Mouse (Mus musculus): ENCODE measurements around the gene Fnip2. TPM values are rescaled to one million over a fixed set of nuclear protein-coding genes. Genes with fewer than 3 reads are reported as not detected.

Gene Fnip2
- polyA plus RNA-seq, 1 experiment from 2014 or later, result 7.4 TPM

DNA sequence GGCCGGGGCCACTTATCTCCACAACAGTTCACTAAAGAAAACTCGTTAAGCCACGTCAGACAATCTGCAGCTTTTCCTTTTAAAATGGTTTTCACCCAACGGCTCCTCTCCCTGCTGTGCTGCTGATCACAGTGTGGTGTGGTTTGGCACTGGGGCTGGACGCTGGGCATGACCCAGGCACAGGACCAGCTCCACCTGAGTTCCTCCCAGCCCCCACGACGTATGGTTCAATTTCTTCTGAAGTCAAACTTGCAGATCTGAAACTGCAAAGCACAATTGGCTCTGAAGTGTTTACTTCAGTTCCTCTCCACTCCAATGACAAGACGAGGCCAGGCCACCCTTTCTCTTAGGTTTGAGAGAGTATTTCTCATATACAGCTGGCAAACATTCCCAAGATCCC is 39.1 kb downstream of the Fnip2 start:
- no peak for ATAC-seq (ENCODE audit: insufficient number of reproducible peaks, insufficient read depth, low FRiP score, low read depth)
- H3K9ac ChIP-seq (replicated peaks; ENCODE audit: low read depth, low read length), result no peak overlapping the region
- H3K9me3 ChIP-seq (ENCODE audit: control insufficient read depth, low read depth, low read length), result no peaks in the 10 kb centered on the region
- WGBS, result 53% methylated on average over 8 of the region's 8 CpGs
- H3K4me3 ChIP-seq (ENCODE audit: low read depth, low read length), result no peak overlapping the region
- no peak overlapping the region for H3K27ac ChIP-seq (ENCODE audit: low read length)
- H3K4me1 ChIP-seq (ENCODE audit: control insufficient read depth, insufficient read depth, low read length), result peaks cover 18% of the 10 kb centered on the region
- no peak overlapping the region for H3K4me2 ChIP-seq (replicated peaks; ENCODE audit: low read depth, low read length)
- H3K27me3 ChIP-seq (ENCODE audit: control insufficient read depth, insufficient read depth, low read length), result no peaks in the 10 kb centered on the region
- no peaks in the 10 kb centered on the region for H3K36me3 ChIP-seq (ENCODE audit: control insufficient read depth, insufficient read depth, low read length)

DNA sequence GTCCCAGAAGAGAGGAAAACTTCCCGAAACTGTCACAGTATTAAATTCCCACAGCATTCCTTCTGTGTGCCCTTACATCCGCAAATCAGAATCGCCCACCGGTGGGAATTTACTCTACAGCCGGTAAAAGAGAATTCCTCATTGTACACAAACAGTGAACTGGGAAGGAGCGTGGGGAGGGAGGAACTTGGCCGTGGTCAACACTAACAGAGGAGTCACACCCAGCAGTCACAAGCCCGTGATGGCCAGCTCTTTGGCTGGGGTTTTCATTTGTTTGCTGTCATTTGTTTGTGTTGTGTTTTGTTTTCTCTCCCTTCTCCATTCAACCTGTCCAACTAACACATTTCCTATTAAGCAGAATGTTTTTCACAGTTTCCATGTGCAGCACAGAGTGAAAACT is 39.7 kb downstream of the Fnip2 start:
- ATAC-seq (ENCODE audit: insufficient number of reproducible peaks, insufficient read depth, low FRiP score, low read depth), result no peak
- no peak overlapping the region for H3K4me2 ChIP-seq (replicated peaks; ENCODE audit: low read depth, low read length)
- WGBS, result 51% methylated on average over 8 of the region's 8 CpGs
- H3K27ac ChIP-seq (ENCODE audit: low read length), result no peak overlapping the region
- no peak overlapping the region for H3K9ac ChIP-seq (replicated peaks; ENCODE audit: low read depth, low read length)
- H3K36me3 ChIP-seq (ENCODE audit: control insufficient read depth, insufficient read depth, low read length), result no peaks in the 10 kb centered on the region
- H3K4me1 ChIP-seq (ENCODE audit: control insufficient read depth, insufficient read depth, low read length), result peaks cover 19% of the 10 kb centered on the region
- no peak overlapping the region for H3K4me3 ChIP-seq (ENCODE audit: low read depth, low read length)
- H3K9me3 ChIP-seq (ENCODE audit: control insufficient read depth, low read depth, low read length), result no peaks in the 10 kb centered on the region
- no peaks in the 10 kb centered on the region for H3K27me3 ChIP-seq (ENCODE audit: control insufficient read depth, insufficient read depth, low read length)

DNA sequence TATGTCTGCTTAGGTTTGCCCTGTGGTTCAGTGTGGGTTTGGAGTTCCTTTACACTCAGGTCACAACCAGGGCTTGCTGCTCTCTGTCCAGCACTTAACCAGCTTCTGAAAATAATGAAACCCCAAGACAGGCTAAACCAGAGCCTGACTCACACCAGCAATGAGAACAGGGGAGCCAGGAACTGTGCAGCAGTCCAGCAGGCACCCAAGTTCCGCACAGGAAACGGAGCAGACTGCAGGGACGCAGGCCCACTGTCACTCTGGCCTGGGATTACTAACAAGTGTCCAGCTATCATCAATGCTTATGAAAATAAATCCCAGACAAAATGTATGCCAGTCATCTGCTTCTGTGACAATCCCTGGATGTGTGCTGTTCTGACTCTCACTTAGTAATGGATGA is 40.1 kb downstream of the Fnip2 start:
- H3K4me1 ChIP-seq (ENCODE audit: control insufficient read depth, insufficient read depth, low read length), result peaks cover 22% of the 10 kb centered on the region
- H3K36me3 ChIP-seq (ENCODE audit: control insufficient read depth, insufficient read depth, low read length), result no peaks in the 10 kb centered on the region
- no peak overlapping the region for H3K4me2 ChIP-seq (replicated peaks; ENCODE audit: low read depth, low read length)
- ATAC-seq (ENCODE audit: insufficient number of reproducible peaks, insufficient read depth, low FRiP score, low read depth), result no peak
- H3K4me3 ChIP-seq (ENCODE audit: low read depth, low read length), result no peak overlapping the region
- no peak overlapping the region for H3K9ac ChIP-seq (replicated peaks; ENCODE audit: low read depth, low read length)
- 82% methylated on average over 3 of the region's 3 CpGs for WGBS
- H3K27me3 ChIP-seq (ENCODE audit: control insufficient read depth, insufficient read depth, low read length), result no peaks in the 10 kb centered on the region
- H3K27ac ChIP-seq (ENCODE audit: low read length), result no peak overlapping the region
- no peaks in the 10 kb centered on the region for H3K9me3 ChIP-seq (ENCODE audit: control insufficient read depth, low read depth, low read length)

DNA sequence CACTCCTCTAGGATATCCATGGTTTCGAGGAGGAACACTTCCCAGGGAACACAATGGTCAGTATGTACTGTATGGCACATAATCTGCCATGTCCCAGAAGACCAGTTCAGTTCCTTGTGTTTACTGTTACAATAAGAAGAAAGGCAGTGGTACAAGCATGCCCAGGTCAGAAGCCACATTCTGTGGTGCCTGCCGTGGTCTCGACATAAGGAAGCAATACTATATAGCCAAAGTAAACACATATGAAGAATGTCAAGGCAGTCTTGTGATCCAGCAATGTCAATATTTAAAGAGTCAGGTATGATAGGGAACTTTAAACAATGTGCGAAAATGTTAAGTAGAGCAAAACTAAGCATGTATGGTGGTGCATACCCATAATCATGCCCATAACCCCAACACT is 44.2 kb downstream of the Fnip2 start:
- Histone ChIP-seq H3K27me3 (ENCODE audit: control insufficient read depth, insufficient read depth, low read length) (no peaks in the 10 kb centered on the region), H3K9ac (replicated peaks; ENCODE audit: low read depth, low read length) (no peak overlapping the region), H3K4me3 (ENCODE audit: low read depth, low read length) (no peak overlapping the region), H3K4me2 (replicated peaks; ENCODE audit: low read depth, low read length) (no peak overlapping the region), H3K27ac (ENCODE audit: low read length) (no peak overlapping the region), H3K4me1 (ENCODE audit: control insufficient read depth, insufficient read depth, low read length) (peaks cover 25% of the 10 kb centered on the region), H3K9me3 (ENCODE audit: control insufficient read depth, low read depth, low read length) (no peaks in the 10 kb centered on the region), H3K36me3 (ENCODE audit: control insufficient read depth, insufficient read depth, low read length) (no peaks in the 10 kb centered on the region)
- peak; percentile 34 for ATAC-seq (ENCODE audit: insufficient number of reproducible peaks, insufficient read depth, low FRiP score, low read depth)
- WGBS, result 58% methylated on average over 4 of the region's 4 CpGs

DNA sequence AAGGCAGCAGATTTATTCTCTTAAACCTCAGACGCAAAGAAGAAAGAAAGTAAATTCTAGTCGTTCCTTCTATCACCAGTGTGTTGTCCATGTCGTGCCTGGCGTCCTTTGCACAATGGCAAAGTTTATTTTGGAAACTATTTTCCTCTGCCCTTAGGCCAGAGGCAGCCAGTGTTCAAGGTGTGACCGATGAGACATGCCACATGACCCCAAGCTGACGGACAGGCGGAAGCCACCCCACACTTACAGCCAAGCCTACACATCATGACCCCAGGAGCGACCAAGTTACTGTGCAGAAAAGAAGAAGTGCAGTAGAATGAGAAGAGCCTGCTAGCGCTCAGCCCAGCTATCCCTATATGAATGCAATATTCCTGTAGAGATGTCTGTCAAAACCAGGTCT is 47.7 kb downstream of the Fnip2 start:
- peaks cover 17% of the 10 kb centered on the region for H3K4me1 ChIP-seq (ENCODE audit: control insufficient read depth, insufficient read depth, low read length)
- H3K4me2 ChIP-seq (replicated peaks; ENCODE audit: low read depth, low read length), result no peak overlapping the region
- ATAC-seq (ENCODE audit: insufficient number of reproducible peaks, insufficient read depth, low FRiP score, low read depth), result no peak
- H3K4me3 ChIP-seq (ENCODE audit: low read depth, low read length), result no peak overlapping the region
- peak overlapping the region; percentile 29; the same call in 1 of the 2 replicates for H3K27ac ChIP-seq (ENCODE audit: low read length)
- H3K27me3 ChIP-seq (ENCODE audit: control insufficient read depth, insufficient read depth, low read length), result no peaks in the 10 kb centered on the region
- 59% methylated on average over 9 of the region's 9 CpGs for WGBS
- no peaks in the 10 kb centered on the region; the same call in 1 of the 2 replicates for H3K36me3 ChIP-seq (ENCODE audit: control insufficient read depth, insufficient read depth, low read length)
- no peak overlapping the region for H3K9ac ChIP-seq (replicated peaks; ENCODE audit: low read depth, low read length)
- H3K9me3 ChIP-seq (ENCODE audit: control insufficient read depth, low read depth, low read length), result no peaks in the 10 kb centered on the region

DNA sequence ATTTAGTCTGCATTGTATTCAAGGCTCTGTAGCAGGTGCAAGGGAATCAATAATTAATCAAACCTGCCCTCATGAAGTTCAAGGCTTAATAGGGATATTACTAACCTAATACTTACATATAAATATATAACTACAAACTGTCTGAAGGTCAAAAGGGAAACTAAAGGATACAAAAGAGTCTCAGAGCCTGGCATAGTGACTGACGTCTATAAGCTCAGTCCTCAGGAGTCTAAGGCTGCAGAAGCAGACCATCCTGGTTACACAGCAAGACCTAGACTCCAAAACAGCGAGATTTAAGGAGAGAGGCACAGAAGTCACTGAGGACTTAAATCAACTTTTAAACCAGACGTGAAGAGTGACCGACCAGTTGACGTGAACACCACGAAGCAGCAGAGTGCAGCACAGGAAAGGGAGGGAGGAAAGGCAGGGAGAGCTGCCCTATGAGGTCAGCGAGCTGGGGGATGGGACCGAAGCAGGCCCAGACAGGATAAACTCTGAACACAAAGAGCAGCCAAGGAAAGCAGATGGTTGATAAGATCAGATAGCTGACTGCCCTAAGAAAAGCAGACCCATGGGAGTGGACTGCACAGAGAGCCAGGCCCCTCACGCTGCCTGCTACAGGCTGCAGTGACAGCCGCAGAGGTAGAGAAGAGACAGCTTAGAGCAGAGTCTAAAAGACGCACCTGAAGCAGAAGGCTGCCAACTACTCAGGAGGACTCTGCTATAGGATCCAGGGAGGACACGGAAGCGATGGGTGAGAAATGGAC is 48.7 kb downstream of the Fnip2 start:
- peak; percentile 54; the same call in 1 of the 2 replicates for ATAC-seq (ENCODE audit: insufficient number of reproducible peaks, insufficient read depth, low FRiP score, low read depth)
- no peak overlapping the region for H3K9ac ChIP-seq (replicated peaks; ENCODE audit: low read depth, low read length)
- 0 out of 2 replicates have a peak overlapping the region, but pooled peaks have one; percentile 13 for H3K27ac ChIP-seq (ENCODE audit: low read length)
- peaks cover 17% of the 10 kb centered on the region for H3K4me1 ChIP-seq (ENCODE audit: control insufficient read depth, insufficient read depth, low read length)
- H3K36me3 ChIP-seq (ENCODE audit: control insufficient read depth, insufficient read depth, low read length), result no peaks in the 10 kb centered on the region; the same call in 1 of the 2 replicates
- no peaks in the 10 kb centered on the region for H3K9me3 ChIP-seq (ENCODE audit: control insufficient read depth, low read depth, low read length)
- no peaks in the 10 kb centered on the region for H3K27me3 ChIP-seq (ENCODE audit: control insufficient read depth, insufficient read depth, low read length)
- H3K4me2 ChIP-seq (replicated peaks; ENCODE audit: low read depth, low read length), result peak overlapping the region; percentile 8; the same call in 1 of the 2 replicates
- no peak overlapping the region for H3K4me3 ChIP-seq (ENCODE audit: low read depth, low read length)
- 22% methylated on average over 13 of the region's 13 CpGs for WGBS

DNA sequence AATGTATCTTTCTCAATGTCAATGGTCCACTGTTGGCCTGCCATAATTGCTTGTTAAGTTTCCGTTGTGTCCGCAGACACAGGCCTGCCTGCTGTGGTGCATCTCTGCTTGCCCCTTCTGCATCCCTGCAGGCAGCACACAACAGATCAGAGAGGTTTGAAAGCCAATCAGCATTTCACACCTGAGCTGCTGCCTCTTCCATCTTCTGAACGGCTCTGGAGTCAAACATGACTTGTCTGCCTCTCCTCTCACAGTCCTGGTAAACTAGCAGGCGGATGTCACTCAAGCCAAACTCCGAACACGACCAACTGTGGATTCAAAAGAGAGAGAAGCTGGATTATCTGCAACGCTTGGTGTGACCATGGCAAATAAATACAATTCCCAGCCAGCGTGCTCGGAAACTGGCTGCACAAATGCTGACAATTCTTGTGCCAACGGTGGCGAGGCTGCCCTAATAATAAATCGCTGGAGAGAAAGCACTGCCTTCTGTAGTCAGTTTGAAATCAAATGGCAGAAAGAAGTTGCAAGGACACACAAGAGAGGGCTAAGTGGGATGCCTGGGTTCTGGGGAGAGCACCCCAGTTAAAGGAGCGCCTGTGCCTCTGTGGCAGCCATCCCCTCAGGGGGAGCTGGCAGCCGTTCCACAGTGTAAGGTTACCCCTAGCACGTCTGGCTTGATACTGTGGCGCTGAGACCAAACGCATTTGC is 49.6 kb downstream of the Fnip2 start:
- Histone ChIP-seq H3K4me1 (ENCODE audit: control insufficient read depth, insufficient read depth, low read length) (peaks cover 17% of the 10 kb centered on the region), H3K9ac (replicated peaks; ENCODE audit: low read depth, low read length) (no peak overlapping the region), H3K4me2 (replicated peaks; ENCODE audit: low read depth, low read length) (no peak overlapping the region), H3K4me3 (ENCODE audit: low read depth, low read length) (no peak overlapping the region), H3K27me3 (ENCODE audit: control insufficient read depth, insufficient read depth, low read length) (no peaks in the 10 kb centered on the region), H3K36me3 (ENCODE audit: control insufficient read depth, insufficient read depth, low read length) (no peaks in the 10 kb centered on the region; the same call in 1 of the 2 replicates), H3K27ac (ENCODE audit: low read length) (no peak overlapping the region), H3K9me3 (ENCODE audit: control insufficient read depth, low read depth, low read length) (no peaks in the 10 kb centered on the region)
- WGBS, result 72% methylated on average over 17 of the region's 17 CpGs
- no peak for ATAC-seq (ENCODE audit: insufficient number of reproducible peaks, insufficient read depth, low FRiP score, low read depth)

DNA sequence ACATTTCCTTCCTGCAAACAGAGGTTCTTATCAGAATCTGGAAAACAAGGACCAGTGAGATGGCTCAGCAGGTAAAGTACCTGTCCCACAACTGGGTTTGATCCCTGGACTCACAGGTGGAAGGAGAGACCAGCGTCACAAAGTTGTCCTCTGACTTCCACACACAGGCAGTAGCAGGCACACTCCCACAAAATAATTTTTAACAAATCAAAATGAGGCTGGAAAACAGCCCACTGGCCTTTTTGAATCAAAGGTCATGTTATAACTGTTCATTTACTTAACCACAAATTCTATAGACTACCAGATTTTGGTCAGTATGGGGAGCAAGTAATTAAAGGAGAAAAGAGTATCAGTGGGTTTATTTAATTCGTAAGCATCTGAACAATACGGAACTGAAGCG is 50.6 kb downstream of the Fnip2 start:
- H3K4me1 ChIP-seq (ENCODE audit: control insufficient read depth, insufficient read depth, low read length), result peaks cover 13% of the 10 kb centered on the region
- H3K27me3 ChIP-seq (ENCODE audit: control insufficient read depth, insufficient read depth, low read length), result no peaks in the 10 kb centered on the region
- H3K27ac ChIP-seq (ENCODE audit: low read length), result no peak overlapping the region
- H3K9me3 ChIP-seq (ENCODE audit: control insufficient read depth, low read depth, low read length), result no peaks in the 10 kb centered on the region
- H3K9ac ChIP-seq (replicated peaks; ENCODE audit: low read depth, low read length), result no peak overlapping the region
- no peaks in the 10 kb centered on the region; the same call in 1 of the 2 replicates for H3K36me3 ChIP-seq (ENCODE audit: control insufficient read depth, insufficient read depth, low read length)
- no peak overlapping the region for H3K4me3 ChIP-seq (ENCODE audit: low read depth, low read length)
- no peak overlapping the region for H3K4me2 ChIP-seq (replicated peaks; ENCODE audit: low read depth, low read length)
- no peak for ATAC-seq (ENCODE audit: insufficient number of reproducible peaks, insufficient read depth, low FRiP score, low read depth)
- 91% methylated on average over 4 of the region's 4 CpGs for WGBS

Measured in stomach, embryonic 14.5 days (tissue).